Mouse (Mus musculus): ENCODE measurements around the gene Siah3. TPM values are rescaled to one million over a fixed set of nuclear protein-coding genes. Genes with fewer than 3 reads are reported as not detected.
"Not testable (repeated sequence)": the region's sequence is repeated elsewhere in the genome, so short reads cannot be mapped to it uniquely, and the experiment has no call there.

Gene Siah3
- total RNA-seq (2017) = not detected in 2 replicates

DNA sequence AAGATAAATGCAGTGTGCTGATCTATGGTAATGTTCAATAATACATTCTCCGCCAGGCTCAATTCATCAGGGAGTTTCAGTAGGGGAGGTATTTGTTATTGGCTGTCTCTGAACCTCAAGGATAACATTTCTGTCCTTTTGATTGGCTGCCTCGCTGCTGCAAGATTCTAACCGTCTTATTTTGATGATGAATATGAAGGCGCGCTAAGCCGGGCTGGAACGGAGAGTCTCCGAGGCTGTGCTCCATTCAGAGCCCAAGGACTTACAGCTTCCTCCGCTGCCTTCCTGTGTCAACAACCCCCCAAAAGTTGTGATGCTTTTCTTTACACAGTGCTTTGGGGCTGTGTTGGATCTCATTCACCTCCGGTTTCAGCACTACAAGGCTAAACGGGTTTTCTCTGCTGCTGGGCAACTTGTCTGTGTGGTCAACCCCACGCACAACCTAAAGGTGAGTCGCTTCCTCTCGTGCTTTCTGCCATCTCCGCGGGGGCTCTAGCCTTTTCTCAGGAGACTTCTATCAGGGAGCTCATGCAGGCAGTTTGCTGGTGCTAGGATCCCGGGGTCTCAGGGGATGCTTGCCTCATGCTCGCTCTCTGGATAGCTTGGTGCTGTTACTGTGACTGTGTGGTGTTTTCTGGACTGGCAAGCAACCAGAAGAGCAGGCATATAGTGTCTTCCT is at the start of gene Siah3:
Siah3 (plus strand) TSS at position 240 of the 679 bp plus-strand sequence.
- peak; percentile 13; the same call in 1 of the 2 replicates for ATAC-seq (ENCODE audit: extremely low read depth, insufficient number of reproducible peaks, low FRiP score, poor library complexity, severe bottlenecking)

- no peak for ATAC-seq (ENCODE audit: extremely low read depth, insufficient number of reproducible peaks, low FRiP score, poor library complexity, severe bottlenecking)
Observed at GRCm38 (mm10) chr14:75409772-75410171, 46.0 kb upstream of the Siah3 start.

DNA sequence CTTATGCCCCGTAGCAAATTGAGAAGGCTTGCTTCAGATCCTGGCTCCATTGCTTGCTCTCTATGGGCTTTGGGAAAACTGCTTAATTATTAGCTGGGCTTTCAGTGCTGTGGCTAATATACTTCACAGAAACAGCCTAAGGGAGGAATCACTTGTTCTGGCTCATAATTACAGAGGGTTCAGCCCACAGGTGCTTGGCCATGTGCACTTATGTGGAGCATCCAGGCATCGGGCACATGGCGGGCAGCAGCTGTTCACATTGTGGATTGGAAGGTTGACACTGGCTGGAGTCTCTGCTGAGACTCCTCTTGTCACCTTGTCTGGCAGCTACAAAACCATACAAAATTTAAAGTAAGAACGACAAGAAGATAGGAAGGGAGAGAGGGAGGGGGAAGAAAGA is 45.4 kb upstream of the Siah3 start:
- ATAC-seq (ENCODE audit: extremely low read depth, insufficient number of reproducible peaks, low FRiP score, poor library complexity, severe bottlenecking) = no peak

GRCm38 (mm10) chr14:75418721-75419120 is 37.1 kb upstream of the Siah3 start:
- no peak for ATAC-seq (ENCODE audit: extremely low read depth, insufficient number of reproducible peaks, low FRiP score, poor library complexity, severe bottlenecking)

DNA sequence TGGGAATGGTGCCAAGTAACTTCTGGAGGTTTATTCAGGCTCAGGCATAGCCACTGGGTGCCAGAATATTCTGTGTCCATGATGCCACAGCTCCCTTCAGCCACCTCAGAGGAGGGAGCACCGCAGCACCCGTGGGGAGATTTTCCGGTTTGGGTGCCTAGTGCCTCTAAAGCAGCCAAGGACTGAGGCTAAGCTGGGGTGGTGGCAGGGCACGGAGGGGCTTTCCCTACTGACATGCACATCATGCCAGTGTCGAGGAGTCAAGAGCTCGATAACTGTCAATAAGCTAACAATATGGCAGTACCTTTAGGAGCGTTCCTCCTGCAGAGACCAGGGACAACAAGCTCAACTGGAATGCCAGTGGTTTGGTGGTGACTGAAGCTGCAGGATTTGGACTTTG is 35.9 kb upstream of the Siah3 start:
- ATAC-seq (ENCODE audit: extremely low read depth, insufficient number of reproducible peaks, low FRiP score, poor library complexity, severe bottlenecking) = no peak

GRCm38 (mm10) chr14:75420811-75421210 is 35.0 kb upstream of the Siah3 start:
- ATAC-seq (ENCODE audit: extremely low read depth, insufficient number of reproducible peaks, low FRiP score, poor library complexity, severe bottlenecking) = no peak

GRCm38 (mm10) chr14:75431173-75431786 is 24.5 kb upstream of the Siah3 start:
- ATAC-seq (ENCODE audit: extremely low read depth, insufficient number of reproducible peaks, low FRiP score, poor library complexity, severe bottlenecking) = no peak

DNA sequence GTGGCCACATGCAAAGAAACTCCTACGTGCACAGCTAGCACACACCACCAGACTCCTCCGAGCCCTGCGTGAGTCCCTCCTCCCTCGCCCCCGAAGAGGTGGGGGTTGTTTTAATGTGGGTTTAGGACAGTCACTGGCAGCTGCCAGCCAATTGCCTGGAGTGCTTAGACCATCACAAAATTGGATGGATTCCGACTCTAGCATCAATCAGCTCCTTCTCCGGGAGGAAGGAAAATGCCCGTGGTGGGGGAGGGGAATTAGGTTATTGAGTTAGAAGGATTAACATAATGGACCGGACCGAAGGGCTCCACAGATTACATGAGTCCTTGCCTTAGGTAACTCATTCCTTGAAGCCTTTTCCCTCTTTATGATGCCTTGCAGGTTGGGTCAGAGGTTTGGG is 22.9 kb upstream of the Siah3 start:
- no peak for ATAC-seq (ENCODE audit: extremely low read depth, insufficient number of reproducible peaks, low FRiP score, poor library complexity, severe bottlenecking)

- no peak for ATAC-seq (ENCODE audit: extremely low read depth, insufficient number of reproducible peaks, low FRiP score, poor library complexity, severe bottlenecking)
Observed at GRCm38 (mm10) chr14:75434576-75434975, 21.2 kb upstream of the Siah3 start.

DNA sequence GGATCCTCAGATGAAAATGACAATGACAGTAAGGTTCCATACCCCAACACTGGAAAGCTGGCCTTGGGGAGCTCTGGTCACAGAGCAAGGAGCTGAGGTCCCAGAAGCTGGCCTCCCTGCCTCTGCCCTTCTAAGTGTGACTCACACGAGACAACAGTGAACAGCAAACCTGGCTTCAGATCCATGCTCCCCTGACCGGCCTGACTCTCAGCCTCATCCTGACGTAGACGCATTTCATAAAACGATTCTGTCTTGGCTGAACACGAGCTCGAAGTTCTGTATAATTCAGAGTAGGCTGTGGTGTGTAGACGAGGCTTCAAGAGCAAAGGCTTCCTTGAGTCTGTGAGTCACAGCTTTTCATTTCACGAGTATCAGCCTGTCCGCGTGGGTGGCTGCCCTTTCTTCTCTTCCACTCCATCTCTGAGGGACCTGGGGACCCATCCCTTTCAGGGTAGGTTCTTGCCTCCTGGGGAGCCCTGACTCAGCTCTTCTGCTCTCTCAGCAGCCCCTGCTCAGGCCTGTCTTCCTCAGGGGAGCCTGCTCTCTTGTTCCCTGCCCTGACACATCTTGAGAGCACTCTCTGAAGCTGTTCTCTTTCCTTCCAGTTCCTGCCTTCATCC is 11.2 kb upstream of the Siah3 start:
- ATAC-seq (ENCODE audit: extremely low read depth, insufficient number of reproducible peaks, low FRiP score, poor library complexity, severe bottlenecking) = no peak

DNA sequence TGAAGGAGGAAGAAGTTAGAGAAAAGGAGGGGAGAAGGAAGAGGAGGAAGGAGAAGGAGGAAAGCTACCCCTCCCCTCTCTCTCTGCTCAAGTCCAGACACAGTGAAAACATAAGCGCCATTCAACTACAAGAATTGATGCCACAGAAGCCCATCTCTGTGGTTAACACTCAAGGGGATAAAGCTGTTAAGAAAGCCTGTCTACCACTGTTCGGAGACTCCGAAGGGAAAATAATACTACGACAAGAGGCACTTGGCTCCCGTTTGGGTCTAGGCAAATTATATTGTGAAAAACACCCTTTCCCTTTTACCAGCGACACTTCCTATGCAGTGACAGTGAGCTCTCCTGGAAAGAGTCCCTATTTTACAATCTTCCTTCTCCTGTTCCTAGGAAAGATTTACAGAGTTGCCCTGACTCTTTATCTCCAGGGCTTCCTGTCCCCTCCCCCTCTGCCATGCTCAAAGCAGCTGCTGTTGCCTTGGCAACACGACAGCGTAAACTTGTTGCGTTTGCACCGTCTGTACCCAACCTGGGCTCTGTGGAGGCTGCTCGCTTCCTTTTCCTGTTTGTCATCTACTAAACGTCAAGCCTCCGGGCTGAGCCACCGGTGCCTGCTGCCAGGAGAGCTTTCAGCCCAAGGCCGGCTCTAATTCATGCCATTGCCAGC is 10.4 kb upstream of the Siah3 start:
- peak; percentile 99 for ATAC-seq (ENCODE audit: extremely low read depth, insufficient number of reproducible peaks, low FRiP score, poor library complexity, severe bottlenecking)

DNA sequence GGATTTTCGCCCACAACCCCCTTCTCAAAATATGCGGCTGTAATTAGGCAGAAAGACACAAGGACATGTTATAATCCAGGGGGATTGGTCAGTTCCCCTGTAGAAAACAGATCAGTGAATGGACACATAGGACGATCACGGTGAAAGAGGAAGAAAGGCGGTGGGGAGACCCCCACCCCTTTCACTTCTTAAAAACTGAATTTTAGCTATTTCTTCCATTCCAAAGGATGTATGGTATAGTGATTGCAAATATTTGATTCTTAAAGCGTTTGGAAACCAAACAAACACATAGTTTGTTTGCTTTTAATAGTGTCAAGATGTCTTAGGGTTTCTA is 9.9 kb upstream of the Siah3 start:
- 0 out of 2 replicates have a peak, but pooled peaks have one; percentile 0 for ATAC-seq (ENCODE audit: extremely low read depth, insufficient number of reproducible peaks, low FRiP score, poor library complexity, severe bottlenecking)

DNA sequence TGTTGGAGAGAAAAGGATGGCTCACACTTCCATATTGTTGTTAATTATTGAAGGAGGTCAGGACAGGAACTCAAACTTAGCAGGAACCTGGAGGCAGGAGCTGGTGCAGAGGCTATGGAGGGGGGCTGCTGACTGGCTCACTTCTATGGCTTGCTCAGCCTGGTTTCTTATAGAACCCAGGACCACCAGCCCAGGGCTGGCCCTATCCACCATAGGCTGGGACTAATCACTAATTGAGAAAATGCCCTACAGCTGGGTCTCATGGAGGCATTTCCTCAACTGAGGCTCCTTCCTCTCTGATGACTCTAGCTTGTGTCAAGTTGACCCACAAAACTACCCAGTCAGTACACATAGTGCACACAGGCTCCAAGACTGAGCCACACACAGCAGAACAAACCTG is 9.5 kb upstream of the Siah3 start:
- ATAC-seq (ENCODE audit: extremely low read depth, insufficient number of reproducible peaks, low FRiP score, poor library complexity, severe bottlenecking) = not testable (repeated sequence)

DNA sequence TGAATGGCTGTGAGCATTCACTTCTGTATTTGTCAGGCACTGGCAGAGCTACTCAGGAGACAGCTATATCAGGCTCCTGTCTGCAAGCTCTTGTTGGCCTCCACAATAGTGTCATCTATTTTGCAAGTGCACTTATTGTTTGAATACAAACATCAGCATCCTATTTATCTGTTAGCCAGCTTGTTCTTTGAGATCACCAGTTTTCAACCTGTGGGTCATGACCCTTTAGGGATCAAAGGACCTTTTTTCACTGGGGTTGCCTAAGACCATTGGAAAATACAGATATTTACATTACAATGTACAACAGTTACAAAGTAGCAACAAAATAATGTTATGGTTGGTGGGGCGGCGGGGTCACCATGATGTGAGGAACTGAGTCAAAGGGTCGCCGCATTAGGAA is 1.9 kb upstream of the Siah3 start:
- no peak for ATAC-seq (ENCODE audit: extremely low read depth, insufficient number of reproducible peaks, low FRiP score, poor library complexity, severe bottlenecking)

DNA sequence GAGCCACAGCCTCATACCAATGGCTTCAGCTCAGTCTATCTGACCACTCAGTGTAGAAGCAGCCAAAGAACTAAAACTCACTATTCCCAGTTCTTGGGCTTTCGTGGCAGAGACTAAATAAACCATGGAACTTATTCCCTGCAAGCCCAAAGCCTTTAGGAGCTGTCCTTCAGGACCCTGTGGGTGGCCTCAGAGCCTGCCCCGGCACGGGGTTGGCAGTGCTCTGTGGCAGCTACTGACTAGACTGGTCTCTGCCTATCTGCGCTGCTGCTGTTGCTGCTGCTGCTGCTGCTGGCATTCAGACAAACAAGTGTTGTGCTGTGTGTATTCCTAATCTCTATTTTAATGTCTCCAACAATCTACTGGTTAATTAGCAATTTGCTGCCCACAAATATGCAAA is 1.1 kb upstream of the Siah3 start:
- no peak for ATAC-seq (ENCODE audit: extremely low read depth, insufficient number of reproducible peaks, low FRiP score, poor library complexity, severe bottlenecking)

DNA sequence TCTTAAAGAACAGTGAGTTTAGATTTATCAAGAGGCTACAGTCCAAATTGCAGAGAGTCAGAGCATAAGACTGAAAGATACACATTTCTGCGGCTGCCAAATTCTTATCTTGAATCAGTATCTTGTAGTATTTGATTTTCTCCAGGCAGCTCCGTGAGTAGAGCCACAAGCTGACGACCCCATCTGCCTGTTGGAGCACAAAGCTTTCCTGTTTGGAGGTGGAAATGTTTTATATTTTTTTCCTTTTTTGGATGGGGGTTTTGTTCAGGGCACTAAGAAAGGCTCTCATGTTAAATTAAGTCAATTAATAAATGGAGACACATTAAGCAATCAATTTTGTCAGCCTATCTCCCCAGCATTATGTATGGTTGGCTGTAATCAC is 430 bp upstream of the Siah3 start:
- ATAC-seq (ENCODE audit: extremely low read depth, insufficient number of reproducible peaks, low FRiP score, poor library complexity, severe bottlenecking) = no peak

DNA sequence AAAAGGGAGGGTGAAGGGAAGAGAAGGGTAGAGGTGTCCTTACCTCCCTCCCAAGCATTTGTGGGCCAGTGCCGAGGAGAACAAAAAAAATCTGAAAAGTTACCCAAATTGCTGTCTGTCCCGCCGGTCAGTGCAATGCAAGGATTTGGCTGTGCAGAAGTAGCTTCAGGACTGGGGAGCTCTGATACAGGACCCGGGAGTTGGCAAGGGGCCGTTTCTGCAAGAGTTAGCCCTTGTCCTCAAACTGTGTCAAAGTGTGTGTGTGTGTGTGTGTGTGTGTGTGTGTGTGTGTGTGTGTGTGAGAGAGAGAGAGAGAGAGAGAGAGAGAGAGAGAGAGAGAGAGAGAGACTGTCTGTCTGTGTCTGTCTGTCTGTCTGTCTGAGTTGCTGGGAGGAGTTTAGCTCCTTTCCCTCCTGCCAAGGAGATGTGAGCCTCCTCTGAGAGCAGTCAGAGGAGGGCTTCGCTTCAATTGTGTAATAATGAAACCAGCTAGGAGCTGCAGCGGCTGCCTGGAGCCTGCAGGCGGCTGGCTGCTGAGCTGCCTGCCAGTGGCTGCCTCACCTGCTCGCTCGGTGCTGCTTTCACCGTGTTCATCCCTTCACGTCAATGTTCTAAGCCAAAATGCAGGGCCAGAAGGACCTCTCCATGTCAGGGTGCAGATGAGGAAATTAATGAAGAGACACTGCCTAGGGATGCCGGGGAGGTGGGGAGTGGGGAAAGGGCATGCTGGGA is 873 bp downstream of the Siah3 start:
- peak; percentile 62 for ATAC-seq (ENCODE audit: extremely low read depth, insufficient number of reproducible peaks, low FRiP score, poor library complexity, severe bottlenecking)

DNA sequence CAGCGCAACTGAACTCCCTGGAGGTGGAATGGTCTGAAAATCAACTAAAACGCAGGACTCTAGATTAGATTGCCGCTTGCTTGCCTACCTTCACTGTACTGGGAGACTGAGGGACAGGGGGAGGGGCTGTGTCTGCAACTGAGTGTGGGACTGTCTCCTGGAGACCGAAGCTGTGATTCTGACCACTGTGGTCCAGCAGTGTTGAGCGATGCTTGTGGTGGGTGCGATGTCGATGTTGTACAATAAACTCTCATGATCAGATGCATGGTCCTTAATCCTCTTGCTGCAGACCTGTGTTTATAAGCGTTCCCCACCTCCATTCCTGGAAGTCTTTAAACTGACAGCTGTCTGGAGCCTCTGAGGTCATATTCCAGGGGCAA is 1.4 kb downstream of the Siah3 start:
- no peak for ATAC-seq (ENCODE audit: extremely low read depth, insufficient number of reproducible peaks, low FRiP score, poor library complexity, severe bottlenecking)

- no peak for ATAC-seq (ENCODE audit: extremely low read depth, insufficient number of reproducible peaks, low FRiP score, poor library complexity, severe bottlenecking)
Observed at GRCm38 (mm10) chr14:75459431-75459830, 3.6 kb downstream of the Siah3 start.

Data from neutrophil, adult 5-6 weeks (primary cell).